Mouse (Mus musculus): ENCODE measurements around the gene Jph4. TPM values are rescaled to one million over a fixed set of nuclear protein-coding genes. Genes with fewer than 3 reads are reported as not detected.

Jph4 gene
- total RNA-seq, 1 experiment from 2014 or later: 6.6 TPM

DNA sequence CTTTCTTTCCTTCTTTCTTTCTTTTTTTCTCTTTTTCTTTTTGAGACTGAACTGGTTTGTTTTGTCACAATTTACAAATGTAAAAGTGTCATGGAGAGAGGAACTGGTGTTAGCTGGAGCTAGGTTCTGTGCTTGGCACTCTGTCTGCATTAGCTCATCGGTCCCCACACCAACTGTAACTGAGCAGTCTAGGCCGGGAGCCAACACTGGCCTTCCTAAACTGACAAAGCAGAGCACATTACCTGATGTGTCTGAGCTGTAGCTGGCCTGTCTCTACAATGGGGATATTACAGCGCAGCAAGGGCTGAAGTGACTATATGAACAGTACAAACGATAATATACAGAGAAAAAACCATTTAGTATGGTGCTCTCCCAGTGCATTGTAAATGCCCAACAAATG is 2.1 kb upstream of the Jph4 start:
- peak; percentile 66 for DNase-seq

DNA sequence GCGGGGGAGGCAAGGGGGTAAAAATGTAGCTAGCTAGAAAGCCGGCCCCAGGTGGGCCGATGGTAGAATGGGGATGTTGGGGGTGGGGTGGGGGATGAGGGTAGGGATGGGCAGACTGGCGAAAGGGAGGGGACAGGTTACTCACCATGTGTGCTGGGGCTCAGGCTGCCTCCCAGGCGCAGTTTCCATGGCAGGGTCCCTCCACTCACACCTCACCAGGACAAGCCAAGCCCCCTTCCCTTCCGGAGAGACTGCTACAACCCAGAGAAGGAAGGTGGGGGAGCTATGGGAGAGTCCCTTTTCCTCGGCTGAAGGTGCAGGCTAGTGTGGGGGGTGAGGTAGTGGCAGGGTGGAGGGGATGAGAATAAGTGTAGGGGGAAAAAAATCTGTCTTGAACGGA is 889 bp downstream of the Jph4 start:
- no peak for DNase-seq

DNA sequence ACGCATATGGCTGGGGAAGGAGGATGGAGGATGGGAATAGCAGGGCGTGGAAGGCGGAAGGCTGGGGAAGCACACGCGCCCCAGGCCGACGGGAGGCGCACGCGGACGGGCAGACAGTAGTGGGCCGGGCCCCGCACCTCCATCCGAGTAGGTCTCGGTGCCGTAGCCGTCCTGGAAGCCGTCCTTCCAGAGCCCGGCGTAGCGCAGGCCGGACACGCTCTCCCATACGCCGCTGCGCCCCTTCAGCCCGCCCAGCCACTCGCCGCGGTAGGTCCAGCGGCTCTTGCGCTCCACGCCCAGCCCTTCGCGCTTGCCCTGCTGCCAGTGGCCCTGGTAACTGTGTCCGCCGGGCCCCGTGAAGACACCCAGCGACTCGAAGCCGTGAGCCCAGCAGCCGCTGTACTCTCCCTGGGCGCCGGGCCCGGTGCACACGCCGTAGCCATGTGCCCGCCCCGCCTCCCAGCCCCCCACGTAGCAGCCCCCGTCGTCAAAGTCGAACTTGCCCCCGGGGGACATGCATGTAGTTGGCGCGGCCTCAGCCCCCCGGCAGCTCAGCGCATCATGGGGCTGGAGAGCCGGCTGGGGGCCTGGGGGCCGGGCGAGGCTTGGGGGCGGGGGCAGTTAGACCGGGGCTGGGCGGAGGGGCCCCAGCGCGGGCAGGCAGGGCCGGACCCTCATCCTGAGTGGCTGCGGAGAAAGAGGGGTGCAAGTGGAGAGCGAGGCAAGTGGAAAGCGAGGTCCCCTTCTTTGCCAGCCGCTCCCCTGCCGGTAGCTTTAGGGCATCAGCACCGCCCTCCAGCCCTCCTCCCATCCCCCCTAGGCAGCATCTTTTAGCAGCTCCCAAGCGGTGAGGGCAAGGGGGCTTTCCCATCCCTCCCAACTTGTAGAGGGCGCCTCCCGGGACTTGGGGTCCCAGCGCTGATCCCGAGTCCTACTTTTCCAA is 1.7 kb downstream of the Jph4 start:
- peak; percentile 66 for DNase-seq

DNA sequence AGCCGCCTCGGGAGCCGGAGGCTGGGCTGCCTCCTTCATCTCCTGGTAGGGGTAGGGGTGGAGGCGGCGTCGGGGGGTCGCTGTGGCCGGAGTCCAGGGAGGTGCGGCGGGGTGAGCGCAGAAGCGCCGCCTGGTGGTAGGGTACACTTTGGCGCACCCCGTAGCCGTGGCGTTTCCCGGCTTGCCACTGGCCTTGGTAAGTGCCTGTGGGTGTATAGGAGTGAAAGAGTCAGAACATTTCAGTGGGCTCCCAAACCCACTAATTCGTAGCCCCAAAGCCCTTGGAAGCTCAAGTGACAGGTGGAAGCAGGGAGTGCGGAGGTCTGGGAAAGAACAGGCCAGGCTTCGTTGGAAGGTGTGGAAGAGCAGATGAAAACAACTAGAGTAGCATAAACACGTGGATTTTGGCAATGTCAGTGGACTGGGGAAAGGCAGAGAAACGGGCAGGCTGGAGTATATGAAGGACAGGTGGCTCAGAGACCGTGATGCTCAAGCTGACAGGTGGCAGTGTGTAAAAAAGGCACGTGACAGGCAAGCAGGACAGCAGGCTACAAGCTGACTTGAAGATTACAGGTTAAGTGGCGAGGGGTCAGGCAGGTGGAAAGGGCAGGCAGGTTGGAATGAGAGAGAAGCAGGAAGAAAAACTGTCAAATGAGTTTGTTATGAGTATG is 2.6 kb downstream of the Jph4 start:
- DNase-seq: peak; percentile 47

DNA sequence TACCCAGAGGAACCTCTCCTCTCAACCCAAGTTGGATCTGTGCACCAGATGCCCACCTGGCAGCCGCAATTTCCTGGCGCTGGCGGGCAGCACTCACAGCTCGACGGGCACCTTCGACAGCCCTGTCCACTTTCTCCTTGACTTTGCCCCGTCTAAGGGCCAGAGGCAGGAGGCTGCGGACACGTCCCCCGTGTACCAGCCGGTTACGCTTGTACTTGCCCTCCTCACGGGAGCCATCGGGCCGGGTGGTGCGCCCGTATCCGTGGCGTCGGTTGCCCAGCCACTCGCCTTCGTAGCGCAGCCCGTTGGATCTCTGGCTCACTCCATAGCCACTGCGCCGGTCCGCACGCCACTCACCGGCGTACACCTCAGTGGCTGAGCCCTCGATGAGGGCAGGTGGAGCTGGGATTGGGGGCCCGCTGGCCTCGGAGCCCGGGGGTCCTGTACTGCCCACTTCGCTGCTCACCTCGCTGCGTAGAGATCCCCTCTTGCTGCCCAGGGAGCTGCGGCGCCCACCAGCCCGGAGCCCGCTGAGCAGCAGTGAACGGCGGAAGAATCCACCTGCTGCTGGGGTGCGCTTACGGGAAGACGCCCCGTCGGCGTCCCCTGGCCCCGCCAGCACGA is 3.3 kb downstream of the Jph4 start:
- no peak for DNase-seq

DNA sequence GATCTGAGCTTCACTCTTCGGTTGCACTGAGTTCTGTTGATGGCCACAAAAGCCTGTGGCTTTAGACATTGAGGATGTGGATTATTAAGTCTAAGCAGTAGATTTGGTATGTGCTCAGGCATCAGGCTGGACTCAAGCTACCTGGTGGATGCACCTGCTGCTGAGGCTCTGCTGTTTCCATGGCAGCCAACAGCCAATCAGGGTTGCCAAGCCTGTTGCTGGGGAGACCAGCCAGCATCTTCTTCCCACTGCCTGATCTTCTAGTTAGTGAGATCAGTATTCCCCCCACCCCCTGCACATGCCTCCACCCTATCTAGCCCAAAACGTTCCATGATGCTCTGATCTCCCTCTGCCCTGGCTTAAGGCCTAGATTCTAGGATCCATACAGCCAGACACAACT is 5.0 kb downstream of the Jph4 start:
- no peak for DNase-seq

DNA sequence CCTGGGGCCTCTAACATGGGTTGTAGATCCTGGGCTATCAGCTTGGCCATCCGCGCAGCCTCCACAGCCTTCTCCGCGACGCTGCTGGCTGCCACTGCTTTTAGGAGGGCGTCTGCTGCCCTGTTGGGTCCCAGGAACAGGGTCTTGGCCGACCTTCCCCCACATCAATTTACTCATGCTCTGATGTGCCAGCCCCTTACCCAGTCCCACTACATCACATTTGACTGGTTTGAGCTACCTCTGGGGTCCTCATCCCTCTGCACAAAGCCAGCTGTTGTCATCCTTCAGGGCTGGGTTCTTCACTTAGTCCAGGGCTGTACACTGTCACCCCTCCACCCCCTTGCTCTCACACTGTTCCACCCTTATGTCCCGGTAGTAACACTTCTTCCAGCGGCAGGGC is 6.7 kb downstream of the Jph4 start:
- DNase-seq: no peak

DNA sequence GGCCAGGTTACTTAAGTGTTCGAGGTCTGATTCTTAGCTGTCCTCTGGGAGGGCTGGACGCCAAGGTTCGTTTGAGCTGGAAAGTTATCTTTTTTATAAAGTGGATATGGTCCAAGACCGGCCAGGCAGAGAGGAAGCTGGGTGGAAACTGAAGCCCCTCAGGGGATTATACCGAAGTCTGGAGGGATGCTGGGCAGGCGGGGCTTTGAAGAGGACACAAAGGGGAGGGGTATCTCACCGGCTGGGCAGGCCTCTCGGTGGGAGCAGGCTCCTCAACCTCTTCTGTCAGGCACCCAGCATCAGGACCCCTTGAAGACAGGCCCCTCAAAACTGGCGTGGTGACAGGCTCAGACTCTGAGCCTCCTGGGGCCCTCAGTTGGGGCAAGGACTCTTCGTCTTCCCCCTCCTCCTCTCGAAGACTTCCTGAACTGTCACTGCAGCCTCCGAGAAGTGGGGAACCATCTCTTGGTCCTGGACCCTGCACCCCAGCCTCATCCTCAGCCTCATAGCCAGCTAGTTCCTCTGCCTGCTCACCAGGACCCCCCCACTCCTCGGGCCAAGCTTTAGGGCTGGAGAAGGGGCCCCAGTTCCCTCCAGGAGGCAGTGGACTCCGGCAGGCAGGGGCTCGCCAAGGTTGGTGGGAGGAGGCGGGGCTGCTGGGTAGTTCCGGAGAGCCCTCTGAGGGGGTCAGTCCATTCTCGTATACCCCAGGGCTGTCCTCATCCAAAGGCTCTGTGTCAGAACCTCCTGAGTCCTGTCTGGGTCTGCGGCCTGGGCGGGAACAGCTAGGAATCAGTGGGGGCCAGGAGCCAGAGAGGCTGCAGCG is 7.5 kb downstream of the Jph4 start:
- DNase-seq: no peak

DNA sequence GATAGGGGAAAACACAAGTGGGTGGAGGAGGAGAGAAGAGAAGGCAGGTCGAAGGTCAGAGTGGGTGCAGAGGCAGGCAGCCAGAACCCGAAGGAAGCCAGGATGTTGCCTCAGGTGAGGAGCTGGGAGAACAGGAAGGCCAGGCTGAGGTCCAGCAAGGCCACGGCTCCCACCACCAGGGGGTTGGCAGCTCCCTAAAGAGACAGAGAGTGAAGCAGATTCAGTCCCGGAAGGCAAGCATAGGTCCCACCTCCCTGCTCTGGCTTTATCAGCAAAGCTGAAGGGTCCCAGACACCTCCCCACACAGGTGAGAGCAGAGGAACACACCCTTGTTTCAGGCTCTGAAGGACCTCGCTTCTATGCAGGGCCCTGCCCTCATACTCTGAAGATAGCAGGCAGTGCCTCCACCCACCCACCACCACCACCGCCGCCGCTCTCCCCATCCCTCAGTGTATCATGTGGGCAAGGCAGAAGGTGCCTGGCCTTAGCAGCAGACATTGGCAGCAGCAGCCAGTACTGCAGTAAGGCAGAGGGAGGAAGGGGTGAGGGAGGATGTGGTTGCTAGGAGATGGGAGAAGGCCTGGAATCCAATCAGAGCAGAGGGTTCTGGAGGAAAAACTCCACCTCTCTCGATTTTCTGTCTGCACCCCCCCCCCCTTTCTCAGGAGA is 8.4 kb downstream of the Jph4 start:
- DNase-seq: no peak

DNA sequence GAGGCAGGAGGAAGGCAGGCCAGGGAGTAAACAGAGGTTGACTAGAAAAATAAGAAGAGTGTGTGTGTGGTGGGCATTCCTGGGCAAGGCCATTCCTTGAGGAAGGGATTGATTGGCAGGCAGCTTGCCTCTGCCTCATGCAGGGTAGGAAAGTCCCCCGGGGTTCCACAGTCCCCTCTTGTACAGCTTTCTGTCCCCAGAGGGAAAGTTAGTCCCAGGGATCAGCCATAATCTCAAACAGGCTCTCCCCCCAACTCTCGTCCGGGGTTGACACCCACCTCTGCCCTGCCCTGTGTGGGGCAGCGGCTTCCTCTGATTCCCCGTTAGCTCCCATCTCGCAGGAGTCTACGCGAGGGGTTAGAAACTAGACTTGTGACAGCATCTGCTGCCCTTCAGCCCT is 9.7 kb downstream of the Jph4 start:
- no peak for DNase-seq

DNA sequence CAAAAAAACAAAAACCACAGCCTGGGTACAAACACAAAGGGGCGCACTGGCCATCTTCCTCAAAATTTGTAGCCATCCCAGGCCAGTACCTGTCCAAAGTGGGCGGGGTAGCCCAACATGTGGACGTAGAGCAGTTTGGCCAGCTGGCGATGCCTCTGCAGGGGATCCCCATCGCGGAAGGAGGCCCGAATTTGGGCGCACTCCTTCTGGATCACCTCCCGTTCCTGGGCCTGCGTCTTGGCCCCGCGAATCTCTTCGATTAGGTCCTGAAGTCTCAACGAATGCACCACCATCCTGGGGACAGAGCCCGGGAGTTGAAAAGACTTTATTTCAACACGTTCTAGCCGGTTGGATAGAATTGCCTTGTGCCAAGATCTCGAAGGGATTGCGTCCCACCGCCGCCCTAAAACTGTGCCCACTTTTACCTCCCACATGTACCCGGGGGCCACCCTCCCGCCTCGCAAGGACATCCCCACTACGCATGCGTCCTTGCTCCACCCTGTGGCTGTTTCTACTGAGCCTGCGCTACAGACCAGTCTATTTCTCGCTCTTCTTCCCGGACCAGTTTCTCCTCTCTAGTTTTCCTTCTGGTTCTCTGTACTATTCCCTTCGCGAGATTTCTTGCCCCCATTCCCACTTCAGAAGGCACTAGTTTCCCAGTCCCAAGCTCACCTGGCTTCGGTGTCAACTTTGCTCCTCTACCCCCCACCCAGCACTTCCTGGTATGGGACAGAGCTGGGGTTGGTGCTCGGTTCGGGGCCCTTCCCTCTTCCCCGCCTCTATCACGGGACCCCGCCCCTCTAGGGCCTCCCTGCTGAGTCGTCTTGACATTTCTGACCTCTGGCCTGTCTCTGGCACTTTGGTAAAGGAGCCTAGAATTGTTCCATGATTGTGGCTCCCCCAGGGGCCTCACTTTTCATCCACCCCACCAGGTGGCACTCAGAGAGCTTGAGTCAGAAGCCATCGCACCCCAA is 10.6 kb downstream of the Jph4 start, which contains the start of gene Ap1g2:
Gene Ap1g2 (minus strand): TSS at position 758 of the 974 bp plus-strand sequence.
- peak; percentile 88 for DNase-seq

DNA sequence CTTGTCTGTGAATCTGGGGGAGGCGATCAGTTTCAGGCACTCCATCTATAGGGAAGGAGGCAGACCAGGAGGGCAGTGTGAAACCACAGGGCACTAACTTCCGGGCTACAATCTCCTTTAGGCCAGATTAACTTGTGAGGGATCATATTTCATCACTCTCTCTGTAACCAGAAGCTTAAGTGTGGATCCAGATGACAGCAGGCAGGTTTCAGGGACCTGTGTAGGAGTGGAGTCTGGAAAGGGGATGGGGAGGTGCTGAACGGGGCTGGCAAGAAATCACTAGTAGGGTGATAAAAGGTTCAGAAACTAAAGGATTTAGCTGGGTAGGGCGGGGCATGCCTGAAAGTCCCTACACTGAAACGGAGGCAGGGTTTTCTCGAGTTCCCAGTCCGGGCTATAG is 11.3 kb downstream of the Jph4 start:
- no peak for DNase-seq

DNA sequence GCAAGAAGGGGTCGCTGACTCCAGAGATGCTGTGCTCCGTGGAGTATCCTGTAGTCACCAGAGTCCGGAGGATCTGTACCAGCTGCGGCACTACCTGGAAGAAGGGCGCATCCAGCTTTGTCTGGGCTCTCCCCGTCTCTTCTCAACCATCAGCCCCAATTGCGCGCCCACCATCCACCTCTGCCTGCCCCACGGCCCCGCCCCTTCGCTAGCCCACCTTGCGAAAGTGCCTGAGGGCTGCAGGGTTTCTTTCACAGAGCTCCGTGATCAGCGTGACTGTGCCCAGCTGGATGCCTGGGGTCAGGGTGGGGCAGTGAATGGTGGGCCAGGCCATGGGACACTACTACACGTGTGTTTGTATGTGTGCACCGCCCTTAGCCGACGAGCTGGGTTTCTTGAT is 12.4 kb downstream of the Jph4 start:
- no peak for DNase-seq

DNA sequence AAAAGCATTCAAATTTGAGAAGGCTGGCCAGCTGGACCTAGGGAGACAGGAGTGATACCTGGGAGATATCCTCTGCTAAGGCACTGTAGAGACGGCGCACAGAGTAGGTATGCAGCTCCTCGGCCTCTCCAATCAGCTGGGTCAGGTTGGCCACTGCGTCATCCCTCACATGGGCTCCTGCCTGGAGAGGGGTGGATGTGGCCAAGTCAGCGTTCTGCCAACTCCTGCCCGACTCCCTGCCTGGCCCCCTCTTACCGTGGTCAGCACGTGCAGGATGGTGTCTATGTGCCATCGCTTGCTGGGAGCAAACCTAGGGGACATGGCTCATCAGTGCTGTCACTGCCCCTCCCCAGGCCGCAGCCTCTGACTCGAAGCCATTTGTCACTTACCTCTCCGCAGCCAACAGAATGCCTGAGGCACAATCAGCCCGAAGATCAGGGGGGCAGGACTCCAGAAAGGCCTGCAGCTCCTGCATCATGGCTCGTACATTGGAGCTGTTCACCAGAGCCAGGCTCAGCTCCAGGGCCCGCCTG is 14.4 kb downstream of the Jph4 start:
- DNase-seq: no peak

DNA sequence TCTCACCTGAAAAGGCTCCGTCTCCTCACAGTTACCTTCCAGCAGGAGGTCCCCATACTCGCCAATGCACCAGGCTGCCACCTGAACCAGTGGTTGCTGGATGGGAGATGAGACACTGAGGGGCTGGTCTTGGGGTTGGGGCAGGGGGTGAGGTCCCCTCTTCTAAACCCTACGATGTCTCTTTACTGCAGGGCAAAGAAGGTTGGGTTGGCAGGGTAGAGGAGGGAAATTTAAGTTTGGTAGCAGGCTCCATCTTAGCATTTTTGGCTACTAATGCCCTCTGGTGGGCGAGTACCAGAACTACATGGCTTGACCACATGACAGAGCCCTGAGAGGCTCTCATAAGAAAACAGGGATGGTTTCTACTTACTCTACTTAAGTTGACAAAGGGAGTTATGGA is 15.1 kb downstream of the Jph4 start:
- no peak for DNase-seq

DNA sequence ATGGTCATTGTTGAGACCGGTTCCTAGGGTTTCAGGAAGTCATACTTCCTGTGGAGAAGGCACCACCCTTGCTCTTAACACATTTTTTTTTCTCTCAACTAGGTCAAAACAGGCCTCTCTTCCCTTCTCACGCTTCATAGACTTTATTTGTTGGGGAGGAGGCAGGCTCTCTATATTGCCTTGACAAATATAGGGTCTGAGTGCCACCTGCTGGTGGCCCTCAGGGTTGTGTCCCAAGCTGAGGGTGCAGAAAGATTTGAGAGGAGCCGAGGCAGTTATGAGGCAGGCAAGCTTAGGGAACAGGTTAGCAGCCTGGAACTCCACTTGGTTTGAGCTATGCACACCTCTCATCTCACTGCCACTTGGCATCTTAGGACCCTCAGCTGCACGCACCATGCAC is 18.7 kb downstream of the Jph4 start:
- no peak for DNase-seq

DNA sequence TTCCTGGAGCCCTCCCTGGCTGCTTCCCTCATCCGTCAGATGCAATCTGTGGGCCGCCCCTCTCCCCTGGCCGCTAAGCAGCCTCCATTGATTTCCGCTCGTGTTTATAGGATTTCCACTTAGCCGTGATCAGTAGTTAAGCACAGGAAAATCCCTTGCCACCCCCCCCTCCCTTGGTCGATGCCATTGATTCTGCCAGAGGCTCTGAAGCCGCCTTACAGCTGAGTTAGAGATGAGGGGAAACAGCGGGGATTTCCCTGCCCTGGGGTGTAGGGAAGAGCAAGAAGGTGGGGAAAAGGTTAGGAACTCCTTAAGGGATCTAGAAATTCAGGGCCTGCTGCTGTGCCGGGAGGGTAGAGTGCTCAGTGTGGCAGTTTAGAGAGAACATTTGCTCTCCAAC is 19.1 kb downstream of the Jph4 start:
- DNase-seq: no peak

DNA sequence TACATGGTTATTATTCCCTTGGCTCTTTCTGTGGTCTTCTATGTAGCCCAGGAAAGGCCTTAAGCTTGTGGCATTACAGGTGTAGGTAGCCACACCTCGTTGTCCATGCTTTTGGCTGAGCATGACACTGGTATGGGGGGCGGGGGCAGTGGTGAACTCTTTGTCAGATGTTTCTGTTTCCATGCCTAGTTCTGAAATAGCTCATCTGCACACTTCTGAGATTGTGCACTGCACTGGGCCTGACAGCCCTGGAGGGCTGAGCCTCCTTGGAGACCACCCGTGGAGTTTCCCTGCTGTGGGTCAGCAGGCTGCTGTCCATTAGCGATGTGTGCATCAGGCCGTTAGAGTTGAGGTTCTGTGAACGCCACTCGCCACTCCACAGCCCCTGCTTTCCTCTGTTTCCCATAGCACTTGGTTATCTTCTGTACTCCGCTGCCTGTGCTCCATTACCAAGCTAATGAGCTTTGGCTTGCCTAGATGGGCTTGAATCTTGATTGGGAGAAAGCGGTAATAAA is 20.1 kb downstream of the Jph4 start:
- DNase-seq: no peak

DNA sequence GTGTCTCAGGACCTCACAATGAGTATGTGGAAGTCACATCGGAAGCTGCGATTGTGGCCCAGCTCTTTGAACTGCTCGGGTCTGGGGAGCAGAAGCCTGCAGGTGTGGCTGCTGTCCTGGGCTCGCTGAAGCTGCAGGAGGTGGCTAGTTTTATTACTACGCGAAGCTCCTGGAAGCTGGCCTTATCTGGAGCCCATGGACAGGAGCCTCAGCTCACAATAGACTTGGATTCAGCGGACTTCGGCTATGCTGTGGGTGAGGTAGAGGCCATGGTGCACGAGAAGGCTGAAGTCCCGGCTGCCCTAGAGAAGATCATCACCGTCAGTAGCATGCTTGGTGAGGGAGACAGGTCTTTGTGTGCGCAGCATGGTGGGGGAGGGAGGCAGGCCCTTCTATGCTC is 21.1 kb downstream of the Jph4 start:
- DNase-seq: no peak

DNA sequence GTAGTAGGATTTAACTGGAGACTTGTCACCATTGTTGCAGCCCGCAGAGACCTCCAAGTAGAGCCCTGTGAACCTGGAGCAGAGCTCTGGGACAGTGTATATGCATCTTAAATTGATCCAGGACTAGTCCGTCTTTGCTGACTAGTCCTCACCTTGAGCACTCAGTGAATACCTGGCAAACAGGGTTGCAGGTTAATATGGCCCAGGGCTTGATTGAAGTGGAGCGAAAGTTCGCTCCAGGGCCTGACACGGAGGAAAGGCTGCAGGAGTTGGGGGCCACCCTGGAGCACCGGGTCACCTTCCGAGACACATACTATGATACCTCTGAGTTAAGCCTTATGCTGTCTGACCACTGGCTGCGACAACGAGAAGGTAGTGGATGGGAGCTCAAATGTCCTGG is 21.5 kb downstream of the Jph4 start:
- no peak for DNase-seq

Data from adrenal gland, postnatal 25 days (tissue).